Mouse (Mus musculus): Measurements from ENCODE around the gene Cdr2.

- TF ChIP-seq POLR2A (IDR thresholded peaks at IDR 0.05; ENCODE audit: borderline replicate concordance, extremely low read depth, low read depth, low read length): no peak
- TF ChIP-seq CTCF (IDR thresholded peaks at IDR 0.05; ENCODE audit: insufficient read depth, low read length): no peak
These were observed 65.7 kb downstream of the Cdr2 start for GRCm38 (mm10) chr7:120916262-120916875.

Data from lung, adult 2 months (tissue).